ENCODE assay signal across 8 mouse cellular contexts in the genomic region with DNA sequence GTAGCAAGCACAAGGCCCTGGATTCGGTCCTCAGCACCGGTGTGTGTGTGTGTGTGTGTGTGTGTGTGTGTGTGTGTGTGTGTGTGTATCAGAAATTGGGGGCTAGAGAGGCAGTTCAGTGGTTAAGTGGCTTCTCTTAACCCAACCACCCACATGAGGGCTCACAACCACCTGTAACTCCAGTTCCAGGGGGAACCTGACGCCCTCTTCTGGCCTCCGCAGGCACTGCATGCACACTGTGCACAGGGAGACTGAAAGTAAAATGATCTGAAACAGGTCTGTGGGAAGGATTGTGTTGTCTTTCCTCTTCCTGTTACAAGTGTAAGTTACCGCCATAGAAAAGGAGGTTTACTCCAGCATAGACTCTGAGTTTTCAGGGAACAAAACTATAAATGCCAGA. TPM values are rescaled to one million over a fixed set of nuclear protein-coding genes. Genes with fewer than 3 reads are reported as not detected.
A peak's percentile ranks its signal among the peaks of the same experiment; 100 is the strongest.
DNase-seq lines count a peak whose midpoint lies in the region; ATAC-seq and TF ChIP-seq lines count a peak whose summit lies in the region.
"Had no signal": no experiment of that assay in that cellular context is flagged by ENCODE, and none has a peak within 500 bp of the region (broad histone marks: within the 10 kb centered on the region; RNA-seq: fewer than 3 reads in every experiment).

No protein-coding gene starts in this region.

- WGBS in lung, embryonic 14.5 days, result 53% methylated on average over 5 of the region's 5 CpGs
- WGBS in limb, embryonic 11.5 days, result 67% methylated on average over 5 of the region's 5 CpGs
- 62% methylated on average over 5 of the region's 5 CpGs for WGBS in stomach, embryonic 15.5 days
- WGBS in midbrain, embryonic 16.5 days, result 52% methylated on average over 5 of the region's 5 CpGs

- no peaks in the 10 kb centered on the region for H3K36me3 ChIP-seq in lung, embryonic 14.5 days (ENCODE audit: insufficient read depth)
- 0 out of 2 replicates have a peak, but pooled peaks cover 2% of the 10 kb centered on the region for H3K36me3 ChIP-seq in limb, embryonic 11.5 days (ENCODE audit: control insufficient read depth, insufficient read depth, low read length)
- no peaks in the 10 kb centered on the region for H3K36me3 ChIP-seq in stomach, embryonic 15.5 days
- H3K36me3 ChIP-seq in midbrain, embryonic 16.5 days (ENCODE audit: control insufficient read depth, insufficient read depth, low read length), result no peaks in the 10 kb centered on the region

- no peak for DNase-seq in lung, embryonic 14.5 days
- no peak for DNase-seq in lung, postnatal 25 days (ENCODE audit: low spot score)
- peak; percentile 10 for DNase-seq in c-Kit-positive CD71-positive TER-119-positive erythroid progenitor cells, embryonic 14.5 days (ENCODE audit: low spot score)
- DNase-seq in limb, embryonic 11.5 days (ENCODE audit: low spot score), result peak; percentile 62
- no peak for DNase-seq in retina, postnatal 1 day

- no peak overlapping the region for H3K4me2 ChIP-seq in lung, embryonic 14.5 days
- H3K4me2 ChIP-seq in limb, embryonic 11.5 days (ENCODE audit: low read depth, severe bottlenecking), result no peak overlapping the region
- H3K4me2 ChIP-seq in stomach, embryonic 15.5 days, result no peak overlapping the region
- H3K4me2 ChIP-seq in midbrain, embryonic 16.5 days (ENCODE audit: low read length), result no peak overlapping the region

- H3K9ac ChIP-seq in lung, embryonic 14.5 days, result no peak overlapping the region
- no peak overlapping the region for H3K9ac ChIP-seq in limb, embryonic 11.5 days (ENCODE audit: low read length)
- no peak overlapping the region for H3K9ac ChIP-seq in stomach, embryonic 15.5 days
- H3K9ac ChIP-seq in midbrain, embryonic 16.5 days (ENCODE audit: low read depth, low read length), result no peak overlapping the region

- H3K27ac ChIP-seq in lung, embryonic 14.5 days (ENCODE audit: low read depth), result peak overlapping the region; percentile 65; the same call in 1 of the 2 replicates
- H3K27ac ChIP-seq in limb, embryonic 11.5 days (replicated peaks; ENCODE audit: low read depth, low read length), result no peak overlapping the region
- peak overlapping the region; percentile 87 for H3K27ac ChIP-seq in stomach, embryonic 15.5 days
- H3K27ac ChIP-seq in midbrain, embryonic 16.5 days (ENCODE audit: low read length), result no peak overlapping the region

- no peaks in the 10 kb centered on the region for H3K9me3 ChIP-seq in lung, embryonic 14.5 days (ENCODE audit: low read depth, low read length)
- no peaks in the 10 kb centered on the region for H3K9me3 ChIP-seq in limb, embryonic 11.5 days (ENCODE audit: control insufficient read depth, low read length)
- no peaks in the 10 kb centered on the region for H3K9me3 ChIP-seq in stomach, embryonic 15.5 days
- H3K9me3 ChIP-seq in midbrain, embryonic 16.5 days (replicated peaks; ENCODE audit: control insufficient read depth, low read length, poor library complexity, severe bottlenecking), result no peaks in the 10 kb centered on the region

- no peak for ATAC-seq in lung, embryonic 14.5 days (ENCODE audit: insufficient read depth)
- no peak for ATAC-seq in limb, embryonic 11.5 days (ENCODE audit: insufficient number of reproducible peaks, low FRiP score, low TSS enrichment, low read depth)
- no peak for ATAC-seq in stomach, embryonic 15.5 days (ENCODE audit: insufficient read depth, low FRiP score, low read depth)
- ATAC-seq in midbrain, embryonic 16.5 days, result no peak

- H3K27me3 ChIP-seq in lung, embryonic 14.5 days (ENCODE audit: insufficient read depth, low read length), result no peaks in the 10 kb centered on the region
- H3K27me3 ChIP-seq in limb, embryonic 11.5 days (ENCODE audit: control insufficient read depth, insufficient read depth, low read length), result no peaks in the 10 kb centered on the region
- no peaks in the 10 kb centered on the region for H3K27me3 ChIP-seq in stomach, embryonic 15.5 days (replicated peaks)
- H3K27me3 ChIP-seq in midbrain, embryonic 16.5 days (ENCODE audit: control insufficient read depth, insufficient read depth, low read depth, low read length), result no peaks in the 10 kb centered on the region

- peaks cover 57% of the 10 kb centered on the region for H3K4me1 ChIP-seq in lung, embryonic 14.5 days (ENCODE audit: insufficient read depth)
- peaks cover 42% of the 10 kb centered on the region for H3K4me1 ChIP-seq in limb, embryonic 11.5 days (ENCODE audit: control insufficient read depth, insufficient read depth, low read length)
- peaks cover 61% of the 10 kb centered on the region for H3K4me1 ChIP-seq in stomach, embryonic 15.5 days
- H3K4me1 ChIP-seq in midbrain, embryonic 16.5 days (ENCODE audit: control insufficient read depth, insufficient read depth, low read length), result peaks cover 10% of the 10 kb centered on the region; the same call in 1 of the 2 replicates

- peak; percentile 69 for TF ChIP-seq CTCF in lung, embryonic 14.5 days (IDR thresholded peaks at IDR 0.05; ENCODE audit: low read depth)

- H3K4me3 ChIP-seq in lung, embryonic 14.5 days (ENCODE audit: low read depth, low read length), result no peak overlapping the region
- H3K4me3 ChIP-seq in limb, embryonic 11.5 days (ENCODE audit: low read depth, low read length), result no peak overlapping the region
- H3K4me3 ChIP-seq in stomach, embryonic 15.5 days (replicated peaks), result no peak overlapping the region
- no peak overlapping the region for H3K4me3 ChIP-seq in midbrain, embryonic 16.5 days (ENCODE audit: low read depth, low read length)
- H3K4me3 ChIP-seq: erythroblast, embryonic 14.5 days had no signal

RNA-seq across cellular contexts. Expression of a gene that starts 49.0 kb away (rescaled TPM):
- 19.8 and 21.0 TPM in 2 replicates for polyA plus RNA-seq in lung, embryonic 14.5 days (2014; fragmentation: Nextera tagmentation; extraction: Ambion mirVana)
- polyA plus RNA-seq in limb, embryonic 11.5 days (2014; fragmentation: Nextera tagmentation; extraction: Ambion mirVana), result 16.5 and 17.2 TPM in 2 replicates
- 22.4 and 25.7 TPM in 2 replicates for polyA plus RNA-seq in stomach, embryonic 15.5 days (2015; fragmentation: Nextera tagmentation; extraction: Ambion mirVana)
- 4.2 and 4.6 TPM in 2 replicates for polyA plus RNA-seq in midbrain, embryonic 16.5 days (2015; fragmentation: Nextera tagmentation; extraction: Ambion mirVana)

Comparison
In these comparisons a context has a peak if more than half of its experiments do, and no peak if none do; other contexts are left out.
1. DNase-seq: peak in c-Kit-positive CD71-positive TER-119-positive erythroid progenitor cells, embryonic 14.5 days (single experiment) and limb, embryonic 11.5 days (single experiment); none in lung, embryonic 14.5 days (single experiment), lung, postnatal 25 days (single experiment) and retina, postnatal 1 day (single experiment).
2. H3K27ac ChIP-seq: peak in lung, embryonic 14.5 days (single experiment) and stomach, embryonic 15.5 days (single experiment); none in limb, embryonic 11.5 days (single experiment) and midbrain, embryonic 16.5 days (single experiment).